Mouse (Mus musculus) testis, adult 10 weeks (tissue): ENCODE results near the gene Rps3. TPM values are rescaled to one million over a fixed set of nuclear protein-coding genes. Genes with fewer than 3 reads are reported as not detected.

Experiments used
- polyA plus RNA-seq: library from polyadenylated mRNA; stranded (reverse); fragments of 350-450 nt; fragmentation: Illumina TruSeq; extraction: RNeasy Lipid Tissue Mini Kit (QIAGEN cat#74804); gene quantifications from one replicate; pipeline ENCODE4 v1.2.3, GENCODE M21; 2014; ENCODE audit warnings: low read depth, low replicate concordance

Rps3 gene
- polyA plus RNA-seq, result 136 TPM

DNA sequence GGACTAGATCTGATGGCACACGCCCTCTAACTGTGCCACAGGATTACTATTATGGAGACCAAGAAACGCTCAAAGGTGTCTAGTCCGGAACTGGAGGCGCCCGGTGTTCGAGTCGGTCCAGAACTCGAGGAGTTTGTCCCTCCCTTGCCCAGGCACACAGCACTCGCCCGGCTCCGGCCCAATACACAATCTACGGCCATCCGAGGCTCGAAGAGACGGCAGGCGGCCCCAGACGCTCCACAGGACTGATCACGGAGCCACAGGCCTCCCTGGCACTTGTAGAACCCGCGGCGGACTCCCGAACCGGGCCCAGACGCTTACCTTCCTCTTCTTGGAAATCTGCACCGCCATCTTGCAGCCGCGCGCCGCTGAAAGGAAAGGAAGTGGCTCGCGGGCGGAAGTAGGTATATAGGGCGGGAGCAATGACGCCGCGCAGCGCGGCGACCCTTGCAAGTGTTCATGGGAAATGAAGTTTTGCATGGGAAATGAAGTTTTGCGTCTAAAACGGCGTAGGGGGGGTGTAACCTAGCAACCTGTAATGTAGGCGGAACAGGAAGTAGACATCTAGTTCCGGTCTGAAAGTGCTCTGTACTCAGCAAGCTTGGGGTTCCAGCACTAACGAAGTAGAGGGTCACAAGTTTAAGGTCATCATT is at the start of gene Rps3:
Rps3 (minus strand) TSS at position 468 of the 653 bp plus-strand sequence.

DNA sequence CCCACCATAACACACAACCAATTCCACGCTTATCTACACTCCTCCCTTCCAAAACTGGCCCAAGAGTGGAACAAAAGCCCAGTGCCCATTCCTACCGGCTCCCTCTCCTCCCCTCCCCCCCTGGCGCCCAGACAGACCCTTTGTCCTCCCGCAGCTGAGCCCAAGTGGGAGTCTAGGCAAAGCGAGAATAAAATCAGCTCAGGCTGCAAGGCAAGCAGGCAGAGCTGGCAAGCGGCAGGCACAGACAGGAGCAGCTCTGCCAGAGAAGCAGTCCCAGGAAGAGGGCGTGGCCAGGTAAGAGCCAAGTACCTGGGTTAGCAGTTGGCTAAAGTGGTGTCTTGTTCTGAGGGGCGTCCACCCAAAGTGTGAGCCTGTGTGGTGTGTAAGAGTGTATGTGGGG is 17.7 kb downstream of the Rps3 start, which contains the start of gene Klhl35:
Klhl35 (plus strand) TSS at position 194 of the 400 bp plus-strand sequence.

Other genes starting within 250 kb of the Rps3 start
- not detected for gene Mogat2, start 245.1 kb downstream of the Rps3 start, polyA plus RNA-seq
- gene Map6, start 216.3 kb downstream of the Rps3 start, polyA plus RNA-seq, result 0.91 TPM
- 3.1 TPM for gene Serpinh1, start 130.5 kb downstream of the Rps3 start, polyA plus RNA-seq
- not detected for gene Gdpd5, start 102.3 kb downstream of the Rps3 start, polyA plus RNA-seq
- 2.1 TPM for gene Klhl35, start 17.7 kb downstream of the Rps3 start, polyA plus RNA-seq
- 3.6 TPM for gene Arrb1, start 51.7 kb upstream of the Rps3 start, polyA plus RNA-seq
- gene Tpbgl, start 143.4 kb upstream of the Rps3 start, polyA plus RNA-seq, result 7.0 TPM
- 0.77 TPM for gene Slco2b1, start 227.6 kb upstream of the Rps3 start, polyA plus RNA-seq
- gene Olfr520, start 246.5 kb upstream of the Rps3 start, polyA plus RNA-seq, result not detected